Mouse (Mus musculus): ENCODE results near the gene Gm10800. TPM values are rescaled to one million over a fixed set of nuclear protein-coding genes. Genes with fewer than 3 reads are reported as not detected.

The Gm10800 gene
- 1.8 and 243 TPM in 2 replicates for polyA plus RNA-seq (2021; fragmentation: Nextera tagmentation)
- long read RNA-seq, experiment 1, result 0 reads
- long read RNA-seq, experiment 2, result 0 reads

DNA sequence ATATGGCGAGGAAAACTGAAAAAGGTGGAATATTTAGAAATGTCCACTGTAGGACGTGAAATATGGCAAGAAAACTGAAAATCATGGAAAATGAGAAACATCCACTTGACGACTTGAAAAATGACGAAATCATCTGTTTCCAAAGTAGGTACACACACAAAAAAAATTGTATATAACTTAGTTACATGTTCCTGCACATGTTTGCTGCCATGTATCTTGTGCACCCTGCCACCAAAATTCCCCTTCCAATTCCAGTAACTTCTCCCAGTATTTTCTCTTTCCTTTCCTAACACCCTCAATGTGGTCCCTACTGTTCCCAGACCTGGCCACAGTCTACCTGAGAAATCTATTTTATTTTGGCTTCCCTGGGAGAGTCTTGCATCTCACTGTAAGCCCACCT is at the start of gene Gm10800:
Gm10800 (minus strand) TSS at position 101 of the 400 bp plus-strand sequence.

DNA sequence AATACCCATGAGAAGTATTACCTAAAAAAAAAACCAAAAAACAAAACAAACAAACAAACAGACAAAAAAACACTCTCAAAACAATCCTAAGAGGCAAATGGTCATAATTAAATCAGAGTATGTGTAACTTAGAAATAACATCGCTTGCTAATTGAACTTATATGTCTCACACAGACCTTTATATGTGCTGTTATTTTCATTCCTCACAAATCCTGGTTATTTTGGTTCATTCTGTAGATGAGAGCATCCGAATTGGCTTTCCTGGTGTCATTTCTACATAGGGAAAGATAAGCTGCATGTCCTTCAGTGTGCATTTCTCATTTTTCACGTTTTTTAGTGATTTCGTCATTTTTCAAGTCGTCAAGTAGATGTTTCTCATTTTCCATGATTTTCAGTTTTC is 5.2 kb downstream of the Gm10800 start, which contains the start of gene Gm10801:
Gm10801 (plus strand) TSS at position 301 of the 400 bp plus-strand sequence.

Other genes with a start within 250 kb of the Gm10800 start
- gene Gm10801, start 5.1 kb downstream of the Gm10800 start, polyA plus RNA-seq (2021; fragmentation: Nextera tagmentation), result 0.51 and 22.1 TPM in 2 replicates